Comparison of ENCODE assay signal across 12 mouse cellular contexts in genomic region chr9:72660139-72660538, GRCm38 (mm10). TPM values are rescaled to one million over a fixed set of nuclear protein-coding genes. Genes with fewer than 3 reads are reported as not detected.
DNase-seq lines count a peak whose midpoint lies in the region; ATAC-seq and TF ChIP-seq lines count a peak whose summit lies in the region.
"Had no signal": no experiment of that assay in that cellular context is flagged by ENCODE, and none has a peak within 500 bp of the region (broad histone marks: within the 10 kb centered on the region; RNA-seq: fewer than 3 reads in every experiment).

No protein-coding gene starts in this region.

- H3K4me2 ChIP-seq in neural tube, embryonic 15.5 days = no peak overlapping the region
- H3K4me2 ChIP-seq: forebrain, embryonic 13.5 days; hindbrain, embryonic 15.5 days had no signal

- H3K27me3 ChIP-seq in neural tube, embryonic 15.5 days (replicated peaks) = no peaks in the 10 kb centered on the region
- H3K27me3 ChIP-seq: forebrain, embryonic 13.5 days; hindbrain, embryonic 15.5 days had no signal

- peak overlapping the region; percentile 100 for H3K27ac ChIP-seq in gastrocnemius, adult 2 months
- H3K27ac ChIP-seq in neural tube, embryonic 15.5 days (replicated peaks) = 0 out of 2 replicates have a peak overlapping the region, but pooled peaks have one; percentile 10

- H3K9ac ChIP-seq in neural tube, embryonic 15.5 days (replicated peaks) = no peak overlapping the region

- ATAC-seq in neural tube, embryonic 15.5 days (ENCODE audit: low FRiP score) = no peak
- ATAC-seq: forebrain, embryonic 13.5 days had no signal

- peaks cover 19% of the 10 kb centered on the region for H3K4me1 ChIP-seq in neural tube, embryonic 15.5 days

- intact Hi-C loops in gastrocnemius, adult 2 months (cut with DNase I) = loop anchor here (10.0 kb wide), 1 partner anchor 205 kb away; no protein-coding TSS in a partner anchor
- intact Hi-C loops in gastrocnemius, postnatal 14 days (cut with DNase I; ENCODE audit: low total_unique reads) = no loop called here
- intact Hi-C loops in left cerebral cortex, postnatal 36 days (cut with DNase I) = loop anchor here (5.0 kb wide), 2 partner anchors 33 to 128 kb away; partner anchors contain the start of gene Rfx7

- TF ChIP-seq CTCF in gastrocnemius, adult 2 months (IDR thresholded peaks at IDR 0.05) = no peak

- DNase-seq in gastrocnemius, adult 2 months = no peak
- no peak for DNase-seq in gastrocnemius, postnatal 14 days
- DNase-seq in neural tube, embryonic 10.5 days (ENCODE audit: extremely low spot score, low spot score) = no peak
- DNase-seq in natural killer cell, adult 2 months (ENCODE audit: low spot score in 2 of 2) = peak; percentile 63 to 77
- no peak for DNase-seq in left cerebral cortex, postnatal 36 days (ENCODE audit: low spot score in 2 of 2)
- DNase-seq in cerebellum, postnatal 4 days (ENCODE audit: low spot score in 2 of 2) = no peak
- DNase-seq in ovary, adult 18-20 months (ENCODE audit: low spot score) = no peak
- DNase-seq: heart, adult 2 months; kidney, postnatal 25 days had no signal

- 77% methylated on average over 4 of the region's 4 CpGs for WGBS in neural tube, embryonic 15.5 days

- H3K36me3 ChIP-seq in neural tube, embryonic 15.5 days = no peaks in the 10 kb centered on the region
- H3K36me3 ChIP-seq: hindbrain, embryonic 15.5 days had no signal

- H3K4me3 ChIP-seq in gastrocnemius, adult 2 months = no peak overlapping the region
- no peak overlapping the region for H3K4me3 ChIP-seq in neural tube, embryonic 15.5 days (replicated peaks)
- H3K4me3 ChIP-seq: forebrain, embryonic 13.5 days; heart, adult 2 months; hindbrain, embryonic 15.5 days had no signal

- no peaks in the 10 kb centered on the region for H3K9me3 ChIP-seq in neural tube, embryonic 15.5 days (replicated peaks)
- H3K9me3 ChIP-seq: forebrain, embryonic 13.5 days; hindbrain, embryonic 15.5 days had no signal

RNA-seq across cellular contexts. Expression of gene Nedd4, which starts 2.0 kb away (rescaled TPM):
- 100 to 1,000 TPM; 273 to 325 TPM for total RNA-seq in gastrocnemius, adult 2 months (2021)
- total RNA-seq in gastrocnemius, postnatal 14 days (2021) = 100 to 1,000 TPM; 388 to 415 TPM
- polyA plus RNA-seq in neural tube, embryonic 15.5 days (2015; fragmentation: Nextera tagmentation; extraction: Ambion mirVana) = 375 and 397 TPM in 2 replicates
- 100 to 1,000 TPM; 259 to 289 TPM for total RNA-seq in left cerebral cortex, postnatal 36 days (2021)

Comparison
In these comparisons a context has a peak if more than half of its experiments do, and no peak if none do; other contexts are left out.
1. DNase-seq: peak in natural killer cell, adult 2 months (2 of 2); none in gastrocnemius, adult 2 months (single experiment), gastrocnemius, postnatal 14 days (single experiment), neural tube, embryonic 10.5 days (single experiment), left cerebral cortex, postnatal 36 days (0 of 2), cerebellum, postnatal 4 days (0 of 2) and ovary, adult 18-20 months (single experiment).